Mouse (Mus musculus): ENCODE results near the gene Aplp2.

Gene Aplp2

GRCm38 (mm10) chr9:31127876-31128465 is 83.6 kb downstream of the Aplp2 start:
- POLR2A ChIA-PET = interaction anchor here in 3 of 4 experiments (0.5 to 7.2 kb wide), 8 partner anchors 8 to 725 kb away, joined by 3 to 115 read pairs (median 4); no protein-coding TSS in a partner anchor
- CTCF ChIA-PET = no interaction called here

DNA sequence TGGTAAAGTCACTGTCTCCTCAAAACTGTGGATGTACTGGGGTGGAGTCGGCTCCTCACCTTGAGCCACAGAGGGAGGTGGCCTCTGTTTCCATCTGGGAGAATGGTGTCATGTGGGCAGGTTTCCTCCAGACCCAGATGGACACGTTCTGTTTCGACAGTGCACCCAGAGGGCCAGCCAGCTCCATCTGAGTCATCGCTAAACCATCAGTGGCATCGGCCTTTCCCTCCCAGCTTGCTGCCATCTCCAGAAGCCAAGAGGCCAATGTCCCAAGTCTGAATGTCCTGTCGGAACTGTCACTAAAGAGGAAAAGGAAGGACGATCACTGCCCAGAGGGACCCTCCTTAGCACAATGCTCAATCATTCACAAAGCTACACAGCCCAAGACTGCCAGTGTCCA is 85.5 kb downstream of the Aplp2 start:
- ChIA-PET CTCF (interaction anchor here in 3 of 4 experiments (0.6 to 0.8 kb wide), 3 partner anchors 27 to 251 kb away, joined by 3 to 4 read pairs (median 3); no protein-coding TSS in a partner anchor), POLR2A (interaction anchor here in 3 of 4 experiments (0.7 to 7.2 kb wide), 9 partner anchors 7 to 167 kb away, joined by 3 to 115 read pairs (median 4); partner anchors contain the start of genes Prdm10 (in 1 of the 3) and Zbtb44 (in 1 of the 3))

DNA sequence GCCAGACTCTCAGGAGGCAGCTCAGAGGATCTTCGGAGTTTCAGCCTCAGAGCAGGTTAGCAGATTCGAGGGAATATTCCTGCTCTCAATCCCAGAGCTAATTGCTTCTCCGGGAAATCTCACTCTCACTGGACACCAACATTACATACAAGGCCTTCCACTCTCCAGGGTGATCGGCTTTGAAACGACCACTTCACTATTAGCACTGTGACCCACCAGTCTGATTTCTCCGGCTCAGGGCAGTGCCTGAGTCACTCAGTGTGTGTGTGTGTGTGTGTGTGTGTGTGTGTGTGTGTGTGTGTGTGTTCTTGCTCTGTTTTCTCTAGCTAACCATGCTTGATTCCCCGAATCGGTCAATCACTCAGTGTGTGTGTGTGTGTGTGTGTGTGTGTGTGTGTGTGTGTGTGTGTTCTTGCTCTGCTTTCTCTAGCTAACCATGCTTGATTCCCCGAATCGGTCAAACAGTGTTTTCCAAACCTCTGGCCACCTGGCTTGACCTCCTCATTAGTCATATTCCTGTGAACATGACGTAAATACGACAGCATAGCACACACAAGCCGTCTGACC is 89.1 kb downstream of the Aplp2 start:
- POLR2A ChIA-PET = interaction anchor here in 3 of 4 experiments (0.5 to 7.3 kb wide), 10 partner anchors 6 to 421 kb away, joined by 3 to 115 read pairs (median 4); partner anchors contain the start of genes St14 (in 3 of the 3) and Prdm10 (in 1 of the 3)
- CTCF ChIA-PET = interaction anchor here in 2 of 4 experiments (0.6 to 1.4 kb wide), 4 partner anchors 36 to 1098 kb away, joined by 3 to 4 read pairs (median 4); no protein-coding TSS in a partner anchor

GRCm38 (mm10) chr9:31120533-31120915 is 91.1 kb downstream of the Aplp2 start:
- ChIA-PET POLR2A (interaction anchor here (0.7 to 7.3 kb wide), 59 partner anchors 8 to 998 kb away, joined by 3 to 115 read pairs (median 5); partner anchors contain the start of genes St14 (in 4 of the 4), Prdm10 (in 3 of the 4), Zbtb44 (in 2 of the 4) and Adamts8 (in 1 of the 4)), CTCF (interaction anchor here in 1 of 4 experiments (0.6 to 1.4 kb wide), 3 partner anchors 21 to 280 kb away, joined by 3 to 4 read pairs (median 3); no protein-coding TSS in a partner anchor)

GRCm38 (mm10) chr9:31119882-31120532 is 91.6 kb downstream of the Aplp2 start:
- ChIA-PET CTCF (interaction anchor here in 3 of 4 experiments (0.5 to 1.4 kb wide), 6 partner anchors 21 to 320 kb away, joined by 3 to 5 read pairs (median 4); no protein-coding TSS in a partner anchor), POLR2A (interaction anchor here (0.6 to 7.3 kb wide), 94 partner anchors 8 to 999 kb away, joined by 3 to 115 read pairs (median 4); partner anchors contain the start of genes St14 (in 4 of the 4), Prdm10 (in 3 of the 4), Zbtb44 (in 3 of the 4) and Adamts8 (in 1 of the 4))

DNA sequence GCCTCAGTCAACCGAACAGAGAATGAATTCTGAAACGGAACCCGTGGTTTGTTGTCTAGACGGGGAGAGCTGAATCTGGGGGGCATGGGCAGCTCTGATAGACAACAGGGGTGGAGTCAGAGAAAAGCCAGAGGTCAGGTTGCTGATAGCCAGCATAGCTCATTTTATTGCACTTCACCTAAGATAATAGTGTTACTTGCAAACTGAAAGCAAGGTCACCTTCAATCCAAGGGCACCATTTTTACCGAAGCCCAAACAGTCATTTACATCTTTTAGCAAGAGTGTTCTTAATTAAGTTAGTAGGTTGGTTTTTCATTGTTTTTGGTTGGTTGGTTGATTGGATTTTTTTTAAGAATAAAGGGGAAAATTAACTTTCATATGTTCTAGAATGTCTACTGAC is 92.2 kb downstream of the Aplp2 start:
- CTCF ChIA-PET = interaction anchor here in 3 of 4 experiments (0.5 to 1.4 kb wide), 4 partner anchors 20 to 320 kb away, joined by 3 to 5 read pairs (median 4); no protein-coding TSS in a partner anchor
- POLR2A ChIA-PET = interaction anchor here in 3 of 4 experiments (0.6 to 7.3 kb wide), 87 partner anchors 9 to 300 kb away, joined by 3 to 115 read pairs (median 4); partner anchors contain the start of genes Prdm10 (in 3 of the 3), St14 (in 3 of the 3), Zbtb44 (in 3 of the 3) and Adamts8 (in 1 of the 3)

- ChIA-PET CTCF (interaction anchor here in 3 of 4 experiments (0.5 to 2.0 kb wide), 4 partner anchors 32 to 321 kb away, joined by 4 to 7 read pairs (median 6); no protein-coding TSS in a partner anchor), POLR2A (interaction anchor here in 3 of 4 experiments (0.5 to 7.3 kb wide), 81 partner anchors 8 to 1139 kb away, joined by 3 to 115 read pairs (median 5); partner anchors contain the start of genes Prdm10 (in 3 of the 3), St14 (in 3 of the 3), Zbtb44 (in 3 of the 3) and Nfrkb (in 2 of the 3))
These were observed 92.9 kb downstream of the Aplp2 start for GRCm38 (mm10) chr9:31118520-31119298.

DNA sequence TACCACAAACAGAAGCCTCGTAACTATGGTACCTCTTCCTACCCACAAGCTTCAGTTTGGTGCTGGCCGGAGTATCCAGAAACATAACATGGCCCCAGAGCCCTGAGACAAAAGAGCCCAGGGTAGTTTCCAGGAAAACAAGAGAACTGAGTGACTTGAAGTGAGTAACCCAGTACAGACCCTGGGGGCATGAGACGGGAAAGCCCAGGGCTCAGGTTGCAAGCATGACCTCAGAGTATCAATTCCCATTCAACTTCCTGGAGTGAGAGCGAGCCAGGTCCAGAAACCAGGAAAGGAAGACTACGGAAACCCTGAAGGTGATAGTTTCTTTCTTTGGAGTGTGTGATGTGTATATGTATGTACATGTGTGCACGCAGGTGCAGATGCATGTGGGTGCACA is 94.1 kb downstream of the Aplp2 start:
- POLR2A ChIA-PET = interaction anchor here (0.7 to 7.3 kb wide), 44 partner anchors 9 to 1140 kb away, joined by 3 to 115 read pairs (median 4); partner anchors contain the start of genes Prdm10 (in 3 of the 4), St14 (in 3 of the 4), Zbtb44 (in 3 of the 4) and Nfrkb (in 1 of the 4)
- CTCF ChIA-PET = interaction anchor here in 3 of 4 experiments (0.5 to 2.0 kb wide), 4 partner anchors 31 to 181 kb away, joined by 3 to 7 read pairs (median 4); no protein-coding TSS in a partner anchor

GRCm38 (mm10) chr9:31117088-31117487 is 94.5 kb downstream of the Aplp2 start:
- ChIA-PET POLR2A (interaction anchor here (0.5 to 7.3 kb wide), 42 partner anchors 8 to 269 kb away, joined by 3 to 115 read pairs (median 5); partner anchors contain the start of genes Prdm10 (in 3 of the 4), St14 (in 3 of the 4), Zbtb44 (in 3 of the 4) and Nfrkb (in 1 of the 4)), CTCF (interaction anchor here in 3 of 4 experiments (0.5 to 2.0 kb wide), 3 partner anchors 30 to 173 kb away, joined by 3 to 7 read pairs (median 5); no protein-coding TSS in a partner anchor)

- ChIA-PET CTCF (interaction anchor here in 1 of 4 experiments (0.6 kb wide), 1 partner anchor 428 kb away, joined by 5 read pairs; no protein-coding TSS in a partner anchor), POLR2A (interaction anchor here in 3 of 4 experiments (0.6 to 7.3 kb wide), 9 partner anchors 9 to 303 kb away, joined by 3 to 115 read pairs (median 6); partner anchors contain the start of genes St14 (in 1 of the 3) and Zbtb44 (in 1 of the 3))
These were observed 96.0 kb downstream of the Aplp2 start for GRCm38 (mm10) chr9:31115586-31115985.

DNA sequence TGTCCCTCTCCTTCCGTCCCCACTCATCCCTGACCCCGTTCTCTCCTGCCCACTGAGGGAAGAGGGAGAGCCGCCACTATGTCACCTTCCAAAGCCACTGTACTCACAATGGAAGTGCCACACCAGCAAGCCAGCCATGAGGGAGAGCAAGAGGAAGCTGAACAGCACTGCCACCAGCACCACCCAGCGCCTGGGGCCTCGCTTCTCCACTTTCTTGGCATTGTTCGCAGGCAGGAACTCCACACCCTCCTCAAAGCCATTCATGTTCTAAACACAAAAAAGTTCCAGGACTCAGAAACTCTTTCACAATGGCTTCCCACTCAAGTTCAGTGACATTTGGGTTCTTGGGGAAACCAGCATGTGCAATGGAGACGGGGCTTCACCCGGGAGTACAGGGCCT is 103.2 kb downstream of the Aplp2 start:
- POLR2A ChIA-PET = interaction anchor here in 3 of 4 experiments (1.0 to 3.4 kb wide), 7 partner anchors 9 to 40 kb away, joined by 3 to 16 read pairs (median 6); partner anchors contain the start of gene St14 (in 1 of the 3)
- CTCF ChIA-PET = no interaction called here

Data from embryonic stem cell, embryonic (primary cell).